Mouse (Mus musculus): ENCODE results near the gene Rnaseh1. TPM values are rescaled to one million over a fixed set of nuclear protein-coding genes. Genes with fewer than 3 reads are reported as not detected.
A peak's percentile ranks its signal among the peaks of the same experiment; 100 is the strongest.

Rnaseh1 gene
- polyA plus RNA-seq, 1 experiment from 2014 or later: 31.6 TPM

GRCm38 (mm10) chr12:28622167-28622532 is 27.3 kb upstream of the Rnaseh1 start:
- no peak for ATAC-seq (ENCODE audit: low FRiP score, low TSS enrichment)
- H3K27me3 ChIP-seq (ENCODE audit: control insufficient read depth, insufficient read depth, low read length): no peaks in the 10 kb centered on the region
- peak overlapping the region; percentile 55; the same call in 1 of the 2 replicates for H3K27ac ChIP-seq (ENCODE audit: low read depth, low read length)
- H3K4me3 ChIP-seq (ENCODE audit: low read length): no peak overlapping the region
- H3K4me1 ChIP-seq (ENCODE audit: control insufficient read depth, insufficient read depth, low read length): peaks cover 7% of the 10 kb centered on the region; the same call in 1 of the 2 replicates
- no peak overlapping the region for H3K4me2 ChIP-seq (replicated peaks; ENCODE audit: low read depth, low read length)
- no peaks in the 10 kb centered on the region for H3K36me3 ChIP-seq (ENCODE audit: control insufficient read depth, insufficient read depth, low read length)
- WGBS: 42% methylated on average over 5 of the region's 5 CpGs
- H3K9me3 ChIP-seq (ENCODE audit: control insufficient read depth, low read length): no peaks in the 10 kb centered on the region
- H3K9ac ChIP-seq (ENCODE audit: low read depth, low read length): no peak overlapping the region

DNA sequence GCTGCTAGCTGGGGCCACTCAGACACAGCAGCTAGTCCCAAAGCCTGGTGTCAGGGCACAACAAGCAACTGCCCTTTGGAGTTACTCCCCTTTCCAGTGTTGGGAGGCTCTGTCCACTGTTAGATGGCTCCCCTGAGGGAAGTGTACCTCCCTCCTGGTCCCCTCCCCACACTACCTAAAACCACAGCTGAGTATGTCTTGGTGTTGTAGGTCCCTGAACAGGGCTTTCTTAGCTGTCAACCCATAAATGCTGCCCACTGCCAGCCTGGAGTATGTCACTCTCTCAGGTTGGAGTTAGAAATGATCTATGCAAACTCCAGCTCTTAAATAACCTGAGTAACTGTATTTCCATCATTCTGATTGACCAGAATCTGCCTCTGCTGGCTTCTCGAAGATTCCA is 26.8 kb upstream of the Rnaseh1 start:
- no peaks in the 10 kb centered on the region for H3K27me3 ChIP-seq (ENCODE audit: control insufficient read depth, insufficient read depth, low read length)
- no peaks in the 10 kb centered on the region for H3K36me3 ChIP-seq (ENCODE audit: control insufficient read depth, insufficient read depth, low read length)
- H3K27ac ChIP-seq (ENCODE audit: low read depth, low read length): peak overlapping the region; percentile 55; the same call in 1 of the 2 replicates
- no peaks in the 10 kb centered on the region for H3K9me3 ChIP-seq (ENCODE audit: control insufficient read depth, low read length)
- H3K4me3 ChIP-seq (ENCODE audit: low read length): no peak overlapping the region
- WGBS: 69% methylated on average over 1 of the region's 1 CpGs
- no peak for ATAC-seq (ENCODE audit: low FRiP score, low TSS enrichment)
- peaks cover 7% of the 10 kb centered on the region; the same call in 1 of the 2 replicates for H3K4me1 ChIP-seq (ENCODE audit: control insufficient read depth, insufficient read depth, low read length)
- H3K9ac ChIP-seq (ENCODE audit: low read depth, low read length): no peak overlapping the region
- no peak overlapping the region for H3K4me2 ChIP-seq (replicated peaks; ENCODE audit: low read depth, low read length)

DNA sequence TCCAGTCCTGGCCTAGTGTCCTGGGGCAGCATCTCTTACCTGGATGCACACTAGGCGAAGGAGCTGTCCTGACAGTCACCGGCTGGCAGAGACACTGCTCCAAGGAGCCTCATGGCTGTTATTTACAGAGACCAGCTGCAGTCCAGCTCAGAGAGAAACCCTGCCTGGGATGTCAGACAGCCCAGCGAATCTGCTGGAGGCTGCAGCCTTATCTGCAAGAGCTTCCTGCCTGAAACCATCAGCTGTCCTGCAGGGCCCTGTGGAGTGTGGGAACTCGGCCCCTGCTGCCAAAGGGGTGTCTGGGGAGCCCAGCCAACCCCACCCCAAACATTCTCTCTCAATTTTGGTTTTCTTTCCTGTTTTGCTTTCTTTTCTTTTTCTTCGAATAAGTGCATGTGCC is 26.2 kb upstream of the Rnaseh1 start, which contains the start of gene Colec11:
Gene Colec11 (minus strand): TSS at position 183 of the 400 bp plus-strand sequence.
- WGBS: 34% methylated on average over 5 of the region's 5 CpGs
- H3K36me3 ChIP-seq (ENCODE audit: control insufficient read depth, insufficient read depth, low read length): peaks cover 2% of the 10 kb centered on the region; the same call in 1 of the 2 replicates
- no peak within 1 kb of the TSS for H3K4me3 ChIP-seq (ENCODE audit: low read length)
- no peak within 1 kb of the TSS for H3K4me2 ChIP-seq (replicated peaks; ENCODE audit: low read depth, low read length)
- peak; percentile 40; the same call in 1 of the 2 replicates for ATAC-seq (ENCODE audit: low FRiP score, low TSS enrichment)
- no peaks in the 10 kb centered on the region for H3K27me3 ChIP-seq (ENCODE audit: control insufficient read depth, insufficient read depth, low read length)
- no peak within 1 kb of the TSS for H3K9ac ChIP-seq (ENCODE audit: low read depth, low read length)
- no peaks in the 10 kb centered on the region for H3K9me3 ChIP-seq (ENCODE audit: control insufficient read depth, low read length)
- peak within 1 kb of the TSS; percentile 55; the same call in 1 of the 2 replicates for H3K27ac ChIP-seq (ENCODE audit: low read depth, low read length)
- peaks cover 7% of the 10 kb centered on the region; the same call in 1 of the 2 replicates for H3K4me1 ChIP-seq (ENCODE audit: control insufficient read depth, insufficient read depth, low read length)

DNA sequence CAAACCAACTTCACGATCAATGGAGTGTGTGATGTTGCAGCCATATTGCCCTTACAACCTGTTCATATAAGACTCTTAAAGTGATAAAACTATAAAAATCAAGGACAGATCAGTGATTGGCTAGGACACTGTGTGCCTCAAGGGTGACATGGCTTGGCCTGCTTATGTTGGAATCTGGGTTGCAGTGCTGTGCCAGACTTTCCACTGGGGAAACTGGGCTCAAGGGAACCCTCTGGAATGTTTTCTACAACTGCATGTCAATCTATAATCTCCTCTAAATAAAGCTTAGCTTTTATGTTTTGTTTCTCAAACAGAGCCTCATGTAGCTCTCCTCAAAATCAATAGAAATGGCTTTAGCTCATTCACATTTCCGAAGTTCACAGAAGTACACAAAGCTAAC is 25.2 kb upstream of the Rnaseh1 start:
- Histone ChIP-seq H3K27me3 (ENCODE audit: control insufficient read depth, insufficient read depth, low read length) (no peaks in the 10 kb centered on the region), H3K9me3 (ENCODE audit: control insufficient read depth, low read length) (no peaks in the 10 kb centered on the region), H3K4me3 (ENCODE audit: low read length) (no peak overlapping the region), H3K4me1 (ENCODE audit: control insufficient read depth, insufficient read depth, low read length) (peaks cover 7% of the 10 kb centered on the region; the same call in 1 of the 2 replicates), H3K27ac (ENCODE audit: low read depth, low read length) (no peak overlapping the region), H3K9ac (ENCODE audit: low read depth, low read length) (no peak overlapping the region), H3K4me2 (replicated peaks; ENCODE audit: low read depth, low read length) (no peak overlapping the region), H3K36me3 (ENCODE audit: control insufficient read depth, insufficient read depth, low read length) (peaks cover 11% of the 10 kb centered on the region)
- 96% methylated on average over 2 of the region's 2 CpGs for WGBS
- no peak for ATAC-seq (ENCODE audit: low FRiP score, low TSS enrichment)

GRCm38 (mm10) chr12:28625407-28625806 is 24.0 kb upstream of the Rnaseh1 start:
- ATAC-seq (ENCODE audit: low FRiP score, low TSS enrichment): no peak
- no peaks in the 10 kb centered on the region for H3K27me3 ChIP-seq (ENCODE audit: control insufficient read depth, insufficient read depth, low read length)
- no peaks in the 10 kb centered on the region for H3K9me3 ChIP-seq (ENCODE audit: control insufficient read depth, low read length)
- no peak overlapping the region for H3K4me2 ChIP-seq (replicated peaks; ENCODE audit: low read depth, low read length)
- 76% methylated on average over 7 of the region's 7 CpGs for WGBS
- H3K36me3 ChIP-seq (ENCODE audit: control insufficient read depth, insufficient read depth, low read length): peaks cover 22% of the 10 kb centered on the region
- H3K4me1 ChIP-seq (ENCODE audit: control insufficient read depth, insufficient read depth, low read length): peaks cover 7% of the 10 kb centered on the region; the same call in 1 of the 2 replicates
- H3K4me3 ChIP-seq (ENCODE audit: low read length): no peak overlapping the region
- no peak overlapping the region for H3K27ac ChIP-seq (ENCODE audit: low read depth, low read length)
- H3K9ac ChIP-seq (ENCODE audit: low read depth, low read length): no peak overlapping the region

GRCm38 (mm10) chr12:28627092-28627491 is 22.3 kb upstream of the Rnaseh1 start:
- no peak overlapping the region for H3K9ac ChIP-seq (ENCODE audit: low read depth, low read length)
- H3K27me3 ChIP-seq (ENCODE audit: control insufficient read depth, insufficient read depth, low read length): no peaks in the 10 kb centered on the region
- peaks cover 39% of the 10 kb centered on the region for H3K36me3 ChIP-seq (ENCODE audit: control insufficient read depth, insufficient read depth, low read length)
- no peaks in the 10 kb centered on the region for H3K9me3 ChIP-seq (ENCODE audit: control insufficient read depth, low read length)
- H3K27ac ChIP-seq (ENCODE audit: low read depth, low read length): no peak overlapping the region
- H3K4me1 ChIP-seq (ENCODE audit: control insufficient read depth, insufficient read depth, low read length): peaks cover 2% of the 10 kb centered on the region; the same call in 1 of the 2 replicates
- ATAC-seq (ENCODE audit: low FRiP score, low TSS enrichment): no peak
- no peak overlapping the region for H3K4me2 ChIP-seq (replicated peaks; ENCODE audit: low read depth, low read length)
- WGBS: 52% methylated on average over 4 of the region's 4 CpGs
- no peak overlapping the region for H3K4me3 ChIP-seq (ENCODE audit: low read length)

- Histone ChIP-seq H3K4me1 (ENCODE audit: control insufficient read depth, insufficient read depth, low read length) (0 out of 2 replicates have a peak, but pooled peaks cover 5% of the 10 kb centered on the region), H3K27ac (ENCODE audit: low read depth, low read length) (no peak overlapping the region), H3K36me3 (ENCODE audit: control insufficient read depth, insufficient read depth, low read length) (peaks cover 53% of the 10 kb centered on the region), H3K4me2 (replicated peaks; ENCODE audit: low read depth, low read length) (no peak overlapping the region), H3K4me3 (ENCODE audit: low read length) (no peak overlapping the region), H3K9me3 (ENCODE audit: control insufficient read depth, low read length) (no peaks in the 10 kb centered on the region), H3K27me3 (ENCODE audit: control insufficient read depth, insufficient read depth, low read length) (no peaks in the 10 kb centered on the region), H3K9ac (ENCODE audit: low read depth, low read length) (no peak overlapping the region)
- no peak for ATAC-seq (ENCODE audit: low FRiP score, low TSS enrichment)
- 94% methylated on average over 2 of the region's 2 CpGs for WGBS
Observed at GRCm38 (mm10) chr12:28628436-28628835, 21.0 kb upstream of the Rnaseh1 start.

DNA sequence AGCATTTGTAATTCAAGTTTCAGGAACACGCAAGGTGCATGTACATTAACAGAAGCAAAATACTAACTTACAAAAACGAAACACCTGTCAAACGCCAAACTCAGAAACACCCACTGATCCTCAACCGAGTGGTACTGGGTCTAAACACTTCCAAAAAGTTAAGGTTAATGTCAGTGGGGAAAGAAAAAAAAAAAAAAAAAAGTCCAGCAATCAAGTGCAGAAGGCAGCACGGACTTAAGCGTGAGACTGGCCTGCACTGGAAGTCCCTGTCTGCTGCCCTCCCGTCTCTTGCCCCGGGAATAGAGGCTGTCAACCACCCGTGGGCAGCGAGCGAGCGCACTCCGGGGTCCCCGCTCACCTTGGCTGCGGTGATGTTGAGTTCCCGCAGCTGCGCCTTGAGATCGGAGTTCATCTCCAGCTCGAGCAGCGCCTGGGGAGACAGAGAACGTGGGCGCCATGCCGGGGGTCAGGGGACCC is 14.3 kb upstream of the Rnaseh1 start:
- Histone ChIP-seq H3K4me3 (ENCODE audit: low read length) (peak overlapping the region; percentile 87), H3K9ac (ENCODE audit: low read depth, low read length) (peak overlapping the region; percentile 99), H3K4me2 (replicated peaks; ENCODE audit: low read depth, low read length) (peak overlapping the region; percentile 80), H3K27ac (ENCODE audit: low read depth, low read length) (peak overlapping the region; percentile 76), H3K9me3 (ENCODE audit: control insufficient read depth, low read length) (no peaks in the 10 kb centered on the region), H3K27me3 (ENCODE audit: control insufficient read depth, insufficient read depth, low read length) (no peaks in the 10 kb centered on the region), H3K36me3 (ENCODE audit: control insufficient read depth, insufficient read depth, low read length) (peaks cover 45% of the 10 kb centered on the region), H3K4me1 (ENCODE audit: control insufficient read depth, insufficient read depth, low read length) (peaks cover 16% of the 10 kb centered on the region; the same call in 1 of the 2 replicates)
- under 1% methylated on average over 23 of the region's 23 CpGs for WGBS
- peak; percentile 5; the same call in 1 of the 2 replicates for ATAC-seq (ENCODE audit: low FRiP score, low TSS enrichment)
